Mouse (Mus musculus) MEL (cell line): ENCODE data around the gene Fgfr2. TPM values are rescaled to one million over a fixed set of nuclear protein-coding genes. Genes with fewer than 3 reads are reported as not detected.

Experiments
- DNase-seq: peaks from one replicate; pipeline ENCODE4 v3.0.0; 2011; ENCODE audit warnings: low read depth, low spot score
- H3K27ac ChIP-seq: 2 replicates; pipeline ENCODE4 v1.5.1; 2012; ENCODE audit warnings: low read depth, mild to moderate bottlenecking, control low read depth, low read length, moderate library complexity; ENCODE audit not compliant: control insufficient read depth
- H3K27me3 ChIP-seq, 2 experiments: fragments of 150-350 bp in 1 of 2; sonication (generic) in 1 of 2; 2 replicates each; pipeline ENCODE4 v1.6.1; 2012; ENCODE audit warnings: low read length in 2 of 2, mild to moderate bottlenecking in 2 of 2, improper control_type of control experiment in 1 of 2, moderate library complexity in 1 of 2; ENCODE audit not compliant: insufficient read depth in 2 of 2, control insufficient read depth in 1 of 2
- H3K36me3 ChIP-seq, 2 experiments: 2 replicates each; pipeline ENCODE4 v1.6.1; 2012 to 2014; ENCODE audit warnings: low read length in 2 of 2, improper control_type of control experiment in 1 of 2, inconsistent platforms in 1 of 2, mild to moderate bottlenecking in 1 of 2; ENCODE audit not compliant: insufficient read depth in 2 of 2, control insufficient read depth in 1 of 2
- H3K4me1 ChIP-seq, 2 experiments: fragments of 150-350 bp in 1 of 2; sonication (generic) in 1 of 2; 2 replicates each; pipeline ENCODE4 v1.6.1; 2012; ENCODE audit warnings: low read length in 2 of 2, improper control_type of control experiment in 1 of 2, mild to moderate bottlenecking in 1 of 2; ENCODE audit not compliant: insufficient read depth in 2 of 2, control insufficient read depth in 1 of 2
- H3K4me3 ChIP-seq, 2 experiments: fragments of 150-350 bp in 1 of 2; sonication (generic) in 1 of 2; 2 replicates each; pipeline ENCODE4 v1.5.1; 2012; ENCODE audit warnings: low read depth in 2 of 2, low read length in 2 of 2, mild to moderate bottlenecking in 2 of 2, moderate library complexity in 2 of 2, control low read depth in 1 of 2, improper control_type of control experiment in 1 of 2; ENCODE audit not compliant: control insufficient read depth in 1 of 2, insufficient read depth in 1 of 2
- H3K79me2 ChIP-seq: 2 replicates; pipeline ENCODE4 v1.6.1; 2012; ENCODE audit warnings: mild to moderate bottlenecking, low read length, moderate library complexity; ENCODE audit not compliant: control insufficient read depth, poor library complexity, insufficient read depth
- H3K9ac ChIP-seq: 2 replicates; pipeline ENCODE4 v1.6.1; 2012; ENCODE audit warnings: low read depth, mild to moderate bottlenecking, control low read depth, low read length, moderate library complexity; ENCODE audit not compliant: control insufficient read depth, poor library complexity, severe bottlenecking
- H3K9me3 ChIP-seq: fragments of 150-350 bp; sonication (generic); replicated peaks from 2 replicates; pipeline ENCODE4 v1.6.1; 2012; ENCODE audit warnings: mild to moderate bottlenecking, low read length, improper control_type of control experiment, moderate library complexity; ENCODE audit not compliant: insufficient read depth
- ELF1 ChIP-seq: IDR thresholded peaks from 2 replicates; pipeline ENCODE4 v1.6.1; 2014; ENCODE audit warnings: low read depth, mild to moderate bottlenecking, inconsistent platforms, low read length, improper control_type of control experiment, moderate library complexity
- ETS1 ChIP-seq: IDR thresholded peaks from 2 replicates; pipeline ENCODE4 v1.6.1; 2012; ENCODE audit warnings: low read depth, mild to moderate bottlenecking, inconsistent platforms, low read length, improper control_type of control experiment, moderate library complexity
- KAT2A ChIP-seq: conservative IDR thresholded peaks from 2 replicates; pipeline ENCODE4 v1.6.1; 2012; ENCODE audit warnings: low read depth, low read length, improper control_type of control experiment, inconsistent platforms
- MEF2A ChIP-seq: IDR thresholded peaks from 2 replicates; pipeline ENCODE4 v1.6.1; 2014; ENCODE audit warnings: low read depth, mild to moderate bottlenecking, inconsistent platforms, low read length, improper control_type of control experiment; ENCODE audit not compliant: poor library complexity, insufficient replicate concordance, severe bottlenecking; ENCODE audit errors: extremely low read depth
- MYB ChIP-seq: IDR thresholded peaks from 2 replicates; pipeline ENCODE4 v1.6.1; 2011; ENCODE audit warnings: mild to moderate bottlenecking, low read depth, low read length, improper control_type of control experiment
- MYC ChIP-seq: IDR thresholded peaks from 2 replicates; pipeline ENCODE4 v1.6.1; 2011; ENCODE audit warnings: low read depth, mild to moderate bottlenecking, low read length, improper control_type of control experiment, moderate library complexity
- POLR2A ChIP-seq, 2 experiments: IDR thresholded peaks; 2 replicates each; pipeline ENCODE4 v1.6.1; 2011 to 2012; ENCODE audit warnings: low read length in 2 of 2, mild to moderate bottlenecking in 2 of 2, control low read depth in 1 of 2, improper control_type of control experiment in 1 of 2, low read depth in 1 of 2, moderate library complexity in 1 of 2; ENCODE audit not compliant: control insufficient read depth in 1 of 2, insufficient read depth in 1 of 2, poor library complexity in 1 of 2
- POLR2AphosphoS5 ChIP-seq: IDR thresholded peaks from 2 replicates; pipeline ENCODE4 v1.6.1; 2012; ENCODE audit warnings: low read depth, borderline replicate concordance, mild to moderate bottlenecking, inconsistent platforms, low read length, moderate library complexity, mixed read lengths
- RCOR1 ChIP-seq: IDR thresholded peaks from 2 replicates; pipeline ENCODE4 v1.6.1; 2012; ENCODE audit warnings: low read depth, mild to moderate bottlenecking, inconsistent platforms, low read length, improper control_type of control experiment
- SIN3A ChIP-seq: IDR thresholded peaks from 2 replicates; pipeline ENCODE4 v1.6.1; 2012; ENCODE audit warnings: low read length, improper control_type of control experiment, inconsistent platforms
- SMC3 ChIP-seq: IDR thresholded peaks from 2 replicates; pipeline ENCODE4 v1.6.1; 2011; ENCODE audit warnings: low read depth, low read length, improper control_type of control experiment
- TBP ChIP-seq: IDR thresholded peaks from 2 replicates; pipeline ENCODE4 v1.8.0; 2011; ENCODE audit warnings: low read depth, low read length, improper control_type of control experiment
- TCF12 ChIP-seq: IDR thresholded peaks from 2 replicates; pipeline ENCODE4 v1.6.1; 2014; ENCODE audit warnings: low read depth, mild to moderate bottlenecking, inconsistent platforms, low read length, improper control_type of control experiment, moderate library complexity
- ZC3H11A ChIP-seq: IDR thresholded peaks from 2 replicates; pipeline ENCODE4 v1.6.1; 2012; ENCODE audit warnings: low read depth, mild to moderate bottlenecking, inconsistent platforms, low read length, improper control_type of control experiment
- ZNF384 ChIP-seq: IDR thresholded peaks from 2 replicates; pipeline ENCODE4 v1.6.1; 2012; ENCODE audit warnings: low read depth, mild to moderate bottlenecking, inconsistent platforms, low read length, improper control_type of control experiment
- polyA plus RNA-seq, 2 experiments: library from polyadenylated mRNA; stranded (reverse) in 1 of 2; unstranded in 1 of 2; fragments of >175 nt in 1 of 2; fragments of >200 nt in 1 of 2; gene quantifications; 2 replicates each; pipeline versions ENCODE4 v1.2.1 to v1.2.4; 2012; ENCODE audit warnings: low replicate concordance in 2 of 2, low read depth in 1 of 2; ENCODE audit not compliant: insufficient read length in 2 of 2, insufficient read depth in 1 of 2, missing spikeins in 1 of 2
- total RNA-seq: library from RNA; depleted of rRNA; stranded (reverse); fragments of 300-350 nt; gene quantifications from 2 replicates; pipeline ENCODE4 v1.2.3, GENCODE M21; 2012

Fgfr2 gene
- total and polyA plus RNA-seq, 3 experiments: not detected

GRCm38 (mm10) chr7:132074503-132074902 lies 1048.6 kb downstream of the Fgfr2 start:
- no peak overlapping the region for H3K27ac ChIP-seq
- no peaks in the 10 kb centered on the region for H3K36me3 ChIP-seq
- no peak for DNase-seq
- no peaks in the 10 kb centered on the region for H3K4me1 ChIP-seq
- H3K9ac ChIP-seq: no peak overlapping the region
- TF ChIP-seq MEF2A (no peak), RCOR1 (no peak), ZNF384 (no peak), ZC3H11A (no peak), SMC3 (no peak), MYB (no peak), ETS1 (no peak), TCF12 (no peak), KAT2A (no peak)
- no peaks in the 10 kb centered on the region for H3K27me3 ChIP-seq
- no peaks in the 10 kb centered on the region for H3K9me3 ChIP-seq
- no peaks in the 10 kb centered on the region for H3K79me2 ChIP-seq
- H3K4me3 ChIP-seq: no peak overlapping the region

- no peak for DNase-seq
- Histone ChIP-seq H3K27me3 (no peaks in the 10 kb centered on the region), H3K79me2 (no peaks in the 10 kb centered on the region), H3K9ac (no peak overlapping the region), H3K9me3 (no peaks in the 10 kb centered on the region), H3K36me3 (no peaks in the 10 kb centered on the region), H3K4me1 (no peaks in the 10 kb centered on the region), H3K27ac (no peak overlapping the region), H3K4me3 (no peak overlapping the region)
- TF ChIP-seq TBP (no peak), POLR2AphosphoS5 (no peak)
Measured at GRCm38 (mm10) chr7:132070877-132071625, 1052.1 kb downstream of the Fgfr2 start.

- H3K27me3 ChIP-seq: no peaks in the 10 kb centered on the region
- H3K9ac ChIP-seq: no peak overlapping the region
- H3K4me3 ChIP-seq: no peak overlapping the region
- DNase-seq: no peak
- H3K79me2 ChIP-seq: no peaks in the 10 kb centered on the region
- H3K27ac ChIP-seq: no peak overlapping the region
- H3K36me3 ChIP-seq: no peaks in the 10 kb centered on the region
- TF ChIP-seq SIN3A: no peak
- TF ChIP-seq ZC3H11A: no peak
- no peak for TF ChIP-seq ELF1
- no peak for TF ChIP-seq POLR2A (IDR thresholded peaks at IDR 0.05; ENCODE audit: control insufficient read depth in 1 of 2, insufficient read depth in 1 of 2, low read depth in 1 of 2, low read length in 2 of 2, poor library complexity in 1 of 2)
- no peak for TF ChIP-seq MYC
- no peaks in the 10 kb centered on the region for H3K4me1 ChIP-seq
- H3K9me3 ChIP-seq: no peaks in the 10 kb centered on the region
Measured at GRCm38 (mm10) chr7:132067951-132068350, 1055.2 kb downstream of the Fgfr2 start.
